Mouse (Mus musculus): ENCODE measurements around the gene Fryl. TPM values are rescaled to one million over a fixed set of nuclear protein-coding genes. Genes with fewer than 3 reads are reported as not detected.
A peak's percentile ranks its signal among the peaks of the same experiment; 100 is the strongest.
"Not testable (repeated sequence)": the region's sequence is repeated elsewhere in the genome, so short reads cannot be mapped to it uniquely, and the experiment has no call there.

Fryl gene
- total RNA-seq, 2 experiments from 2014 or later: 13.5 to 14.0 TPM

DNA sequence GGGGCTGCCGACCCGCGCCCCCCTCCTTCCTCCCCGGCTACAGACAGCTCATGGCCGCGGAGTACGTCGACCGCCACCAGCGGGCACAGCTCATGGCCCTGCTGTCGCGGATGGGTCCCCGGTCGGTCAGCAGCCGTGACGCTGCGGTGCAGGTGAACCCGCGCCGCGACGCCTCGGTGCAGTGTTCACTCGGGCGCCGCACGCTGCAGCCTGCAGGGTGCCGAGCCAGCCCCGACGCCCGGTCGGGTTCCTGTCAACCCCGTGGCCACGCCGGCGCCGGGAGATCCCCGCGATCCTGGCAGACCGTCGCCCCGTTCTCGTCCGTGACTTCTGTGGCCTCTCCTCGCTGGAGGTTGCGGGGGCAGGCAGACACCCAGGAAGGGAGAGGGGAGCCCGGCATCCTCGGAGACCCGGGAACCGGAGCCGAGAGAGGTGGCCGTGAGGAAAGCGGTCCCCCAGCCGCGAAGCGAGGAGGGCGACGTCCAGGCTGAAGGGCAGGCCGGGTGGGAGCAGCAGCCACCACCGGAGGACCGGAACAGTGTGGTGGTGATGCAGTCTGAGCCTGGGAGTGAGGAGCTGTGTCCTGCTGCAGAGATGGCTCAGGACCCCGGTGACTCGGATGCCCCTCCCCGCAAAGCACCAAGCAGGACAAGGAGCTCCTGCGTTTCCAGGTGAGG is 242.7 kb downstream of the Fryl start:
- not testable (repeated sequence) for DNase-seq (ENCODE audit: low spot score)

DNA sequence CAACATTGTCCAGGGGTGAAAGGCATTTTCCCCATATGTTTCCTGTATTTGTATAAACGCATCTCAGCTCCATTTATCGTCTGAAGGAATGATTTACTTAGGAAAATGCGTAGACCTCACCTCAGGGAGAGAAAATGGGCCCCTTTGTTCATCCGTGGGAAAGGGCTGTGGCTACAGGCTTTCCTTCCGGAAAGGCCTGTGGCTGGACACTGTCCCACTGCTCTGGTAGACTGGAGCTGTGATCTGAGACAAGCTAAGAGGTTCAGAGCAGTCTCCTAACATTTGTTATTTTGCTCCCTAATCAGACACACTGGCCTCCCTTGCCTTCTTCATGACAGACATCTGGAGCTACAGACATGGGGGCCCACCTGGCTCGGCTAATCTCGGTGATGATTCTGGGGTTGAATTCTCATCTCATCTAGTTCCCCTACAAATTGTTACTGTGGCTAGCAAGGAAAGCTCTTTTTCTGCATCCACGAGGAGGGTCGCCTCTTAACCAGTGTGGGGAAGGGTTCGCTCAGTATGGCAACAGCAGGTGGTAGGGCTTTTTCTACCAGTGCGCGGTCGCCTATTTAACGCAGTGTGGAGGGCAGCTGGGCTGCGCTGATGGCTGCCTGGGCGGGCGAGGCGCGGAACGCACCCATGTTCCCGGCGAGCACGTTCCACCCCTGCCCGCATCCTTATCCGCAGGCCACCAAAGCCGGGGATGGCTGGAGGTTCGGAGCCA is 243.4 kb downstream of the Fryl start:
- DNase-seq (ENCODE audit: low spot score): not testable (repeated sequence)

DNA sequence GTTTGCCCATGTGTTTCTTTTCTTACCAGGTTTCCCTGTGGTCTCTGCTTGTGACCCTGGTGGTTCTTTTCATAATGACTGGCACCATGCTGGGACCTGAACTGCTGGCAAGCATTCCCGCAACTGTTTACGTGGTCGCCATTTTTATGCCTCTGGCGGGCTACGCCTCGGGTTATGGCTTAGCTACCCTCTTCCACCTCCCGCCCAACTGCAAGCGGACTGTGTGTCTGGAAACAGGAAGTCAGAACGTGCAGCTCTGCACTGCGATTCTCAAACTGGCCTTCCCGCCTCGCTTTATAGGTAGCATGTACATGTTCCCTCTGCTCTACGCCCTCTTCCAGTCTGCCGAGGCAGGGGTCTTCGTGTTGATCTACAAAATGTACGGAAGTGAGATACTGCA is 244.6 kb downstream of the Fryl start:
- not testable (repeated sequence) for DNase-seq (ENCODE audit: low spot score)

DNA sequence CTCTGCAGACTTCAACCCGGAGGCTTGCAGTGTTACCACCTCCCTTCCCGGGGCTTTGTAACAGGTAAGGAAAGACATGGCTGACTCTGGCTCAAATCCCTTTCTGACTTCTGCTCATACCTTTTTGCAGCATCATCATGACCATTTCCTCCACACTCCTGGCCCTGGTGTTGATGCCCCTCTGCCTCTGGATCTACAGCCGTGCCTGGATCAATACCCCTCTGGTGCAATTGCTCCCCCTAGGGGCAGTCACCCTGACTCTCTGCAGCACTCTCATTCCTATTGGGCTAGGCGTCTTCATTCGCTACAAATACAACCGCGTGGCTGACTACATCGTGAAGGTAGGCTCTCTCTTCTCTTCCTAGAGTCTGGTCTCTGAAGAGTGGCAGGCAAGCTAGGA is 248.2 kb downstream of the Fryl start:
- DNase-seq (ENCODE audit: low spot score): peak; percentile 9

DNA sequence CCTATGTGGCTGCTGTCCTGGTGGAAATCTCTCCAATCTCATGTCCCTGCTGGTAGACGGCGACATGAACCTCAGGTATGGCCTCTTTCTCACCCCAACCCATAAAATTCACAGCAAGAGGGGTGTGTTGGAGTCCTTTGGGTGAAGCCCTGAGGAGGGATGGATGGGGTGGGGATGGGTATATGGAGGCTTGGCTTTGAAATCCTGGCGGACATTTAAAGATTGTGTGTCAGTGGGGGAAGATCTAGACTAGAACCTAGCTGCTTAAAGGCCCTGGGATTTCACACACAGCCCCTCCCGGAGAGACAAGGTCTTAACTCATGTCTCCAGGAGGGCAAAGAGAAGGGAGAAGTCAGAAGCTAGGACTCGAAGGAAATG is 248.8 kb downstream of the Fryl start:
- DNase-seq (ENCODE audit: low spot score): no peak

DNA sequence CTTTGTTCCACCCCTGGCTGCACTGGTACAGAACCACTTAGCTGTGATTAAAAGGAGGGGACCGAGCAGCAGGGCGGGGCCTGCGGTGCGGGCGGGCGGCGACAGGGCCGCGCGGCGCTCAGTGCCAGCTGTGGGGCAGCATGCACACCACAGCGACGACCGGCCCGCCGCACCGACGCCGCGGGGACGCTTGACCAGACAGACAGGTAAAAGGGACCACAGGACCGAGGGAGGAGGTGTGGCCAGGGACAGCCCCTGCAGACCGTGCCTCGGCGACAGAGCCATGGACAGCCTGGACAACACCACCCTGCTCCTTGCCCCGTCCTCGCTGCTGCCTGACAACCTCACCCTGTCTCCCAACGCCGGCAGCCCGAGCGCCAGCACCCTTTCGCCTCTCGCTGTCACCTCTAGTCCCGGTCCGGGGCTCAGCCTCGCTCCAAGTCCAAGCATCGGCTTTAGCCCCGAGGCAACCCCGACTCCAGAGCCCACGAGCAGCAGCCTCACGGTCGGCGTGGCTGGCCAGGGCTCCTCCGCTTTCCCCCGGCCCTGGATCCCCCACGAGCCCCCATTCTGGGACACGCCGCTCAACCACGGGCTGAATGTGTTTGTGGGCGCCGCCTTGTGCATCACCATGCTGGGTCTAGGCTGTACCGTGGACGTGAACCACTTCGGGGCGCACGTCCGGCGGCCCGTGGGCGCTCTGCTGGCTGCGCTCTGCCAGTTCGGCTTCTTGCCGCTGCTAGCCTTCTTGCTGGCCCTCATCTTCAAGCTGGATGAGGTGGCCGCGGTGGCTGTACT is 249.4 kb downstream of the Fryl start, which contains the start of gene Slc10a4:
TSS of gene Slc10a4 (plus strand) at position 100 of the 798 bp plus-strand sequence.
- DNase-seq (ENCODE audit: low spot score): no peak

DNA sequence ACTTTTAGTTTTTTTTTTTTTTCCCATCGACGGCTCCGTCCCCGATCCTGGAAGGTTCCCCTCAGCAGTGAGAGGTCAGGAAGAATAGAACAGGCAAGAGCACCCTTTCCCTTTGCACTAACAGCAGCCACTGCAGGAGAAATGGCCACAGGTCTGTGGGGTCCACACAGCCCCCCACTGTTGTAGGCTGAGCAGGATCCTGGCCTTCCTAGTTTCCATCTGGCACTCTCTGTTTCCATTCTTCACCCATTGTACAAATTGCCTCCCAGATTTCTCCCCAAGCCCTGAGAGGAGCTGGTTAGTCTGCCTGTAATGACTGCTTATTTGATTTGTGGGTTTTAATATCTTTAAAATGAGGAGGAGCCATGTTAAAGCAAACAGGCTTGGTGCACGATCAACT is 252.4 kb downstream of the Fryl start:
- no peak for DNase-seq (ENCODE audit: low spot score)

DNA sequence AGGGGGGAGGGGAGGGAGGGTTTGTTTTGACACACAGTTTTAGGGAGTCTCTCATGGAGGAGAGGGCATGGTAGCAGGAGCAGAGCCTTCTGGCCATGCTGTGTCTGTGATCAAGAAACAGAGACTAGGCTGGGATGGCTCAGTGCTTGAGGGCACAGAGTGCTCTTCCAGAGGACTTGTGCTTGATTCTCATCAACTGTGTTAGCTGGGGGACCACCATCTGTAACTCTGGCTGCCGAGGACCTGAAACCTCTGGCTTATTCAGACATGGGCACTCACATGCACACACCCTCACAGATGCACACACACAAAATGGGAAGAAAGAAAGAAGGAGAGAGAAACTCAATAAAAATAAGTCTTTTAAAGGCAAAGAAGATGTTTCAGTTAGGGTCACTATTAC is 257.9 kb downstream of the Fryl start:
- not testable (repeated sequence) for DNase-seq (ENCODE audit: low spot score)

DNA sequence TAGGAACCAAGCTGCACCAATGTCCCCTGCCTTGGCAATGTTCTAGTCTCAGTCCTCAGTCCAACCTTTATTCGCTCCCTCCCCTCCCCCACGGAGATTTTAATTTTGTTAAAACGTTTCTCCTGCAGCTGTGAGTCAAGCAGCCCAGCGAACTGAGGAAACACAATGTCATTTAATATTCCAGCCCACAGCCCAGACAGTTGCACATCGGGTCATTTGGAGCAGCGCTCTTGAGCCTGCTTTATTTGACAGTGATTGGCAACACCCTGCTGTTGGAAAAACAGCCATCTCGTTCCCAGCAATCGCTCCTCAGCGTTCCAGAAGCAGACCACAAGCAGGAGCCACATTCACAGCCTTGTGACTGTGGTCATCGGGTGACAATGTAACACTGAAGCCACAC is 261.0 kb downstream of the Fryl start:
- no peak for DNase-seq (ENCODE audit: low spot score)

DNA sequence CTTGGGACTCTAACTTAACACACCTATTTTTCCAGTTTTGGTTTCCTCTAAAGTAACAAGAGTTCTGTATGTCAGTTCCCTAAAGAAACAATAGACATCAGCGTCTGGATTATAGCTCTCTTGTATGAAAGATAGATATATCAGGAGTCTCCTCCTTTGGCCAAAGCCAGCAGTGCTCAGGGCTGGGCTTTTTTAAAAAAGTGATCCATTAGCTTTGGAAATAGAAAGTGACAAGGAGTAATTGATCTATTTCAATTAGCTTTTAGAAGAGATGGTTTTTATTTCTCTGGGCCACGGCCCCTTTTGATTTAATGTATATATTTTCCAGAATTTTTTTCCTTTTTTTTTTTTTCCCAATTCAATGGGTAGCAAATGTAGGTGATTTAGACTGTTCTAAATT is 261.5 kb downstream of the Fryl start:
- no peak for DNase-seq (ENCODE audit: low spot score)

DNA sequence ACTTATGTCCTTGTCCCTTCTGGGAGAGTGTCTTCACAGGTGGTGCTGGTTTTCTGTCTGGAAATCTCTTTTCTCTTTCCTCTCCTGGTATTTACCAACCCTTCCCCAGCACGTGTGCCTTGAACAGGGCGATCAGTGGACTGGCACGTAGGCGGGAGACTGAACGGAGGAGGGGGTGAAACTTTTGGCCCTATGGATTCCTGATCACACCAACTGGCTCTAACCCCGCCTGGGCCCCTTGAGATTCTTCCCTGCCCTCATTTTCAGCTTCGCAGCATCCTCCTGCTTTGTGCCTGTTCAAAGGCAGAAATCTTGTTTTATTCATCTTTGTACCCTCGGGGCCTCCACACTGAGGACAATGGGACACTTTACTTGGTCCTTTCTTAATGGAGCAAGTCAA is 262.0 kb downstream of the Fryl start:
- DNase-seq (ENCODE audit: low spot score): no peak

DNA sequence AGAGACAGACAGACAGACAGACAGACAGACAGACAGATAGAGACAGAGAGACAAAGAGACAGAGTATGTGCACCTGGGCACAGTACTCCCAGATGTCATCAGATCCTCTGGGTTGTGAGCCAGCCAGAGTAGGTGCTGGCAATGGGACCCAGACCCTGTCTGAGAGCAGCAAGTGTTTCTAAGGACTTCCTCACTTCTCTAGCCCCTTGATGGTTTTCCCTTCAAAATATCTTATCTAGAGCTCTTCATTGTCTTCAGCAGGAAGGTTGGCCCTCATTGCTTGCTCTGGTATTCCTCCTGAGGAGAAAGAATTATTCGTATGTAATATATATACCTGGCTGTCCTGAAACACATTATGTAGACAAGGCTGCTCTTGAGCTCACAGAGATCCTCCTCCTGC is 263.9 kb downstream of the Fryl start:
- DNase-seq (ENCODE audit: low spot score): no peak

DNA sequence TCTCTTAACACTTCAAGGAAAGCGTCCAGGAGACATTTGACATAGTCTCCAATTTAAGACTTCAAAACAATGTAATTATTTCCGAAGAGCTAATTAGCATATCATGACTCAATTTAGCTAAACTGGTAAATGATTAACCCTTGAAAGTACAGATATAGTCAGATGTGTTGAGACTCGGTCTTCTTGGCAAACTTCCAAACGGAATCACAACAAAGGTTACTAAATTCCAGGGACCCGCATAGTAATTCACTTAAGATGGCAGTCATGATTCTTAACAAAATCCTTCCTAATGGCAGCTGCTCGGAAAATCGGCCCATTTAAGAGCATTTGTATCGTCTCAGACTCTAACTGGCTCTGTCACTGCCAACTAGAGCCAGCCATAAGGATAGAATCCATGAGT is 266.7 kb downstream of the Fryl start:
- DNase-seq (ENCODE audit: low spot score): no peak

DNA sequence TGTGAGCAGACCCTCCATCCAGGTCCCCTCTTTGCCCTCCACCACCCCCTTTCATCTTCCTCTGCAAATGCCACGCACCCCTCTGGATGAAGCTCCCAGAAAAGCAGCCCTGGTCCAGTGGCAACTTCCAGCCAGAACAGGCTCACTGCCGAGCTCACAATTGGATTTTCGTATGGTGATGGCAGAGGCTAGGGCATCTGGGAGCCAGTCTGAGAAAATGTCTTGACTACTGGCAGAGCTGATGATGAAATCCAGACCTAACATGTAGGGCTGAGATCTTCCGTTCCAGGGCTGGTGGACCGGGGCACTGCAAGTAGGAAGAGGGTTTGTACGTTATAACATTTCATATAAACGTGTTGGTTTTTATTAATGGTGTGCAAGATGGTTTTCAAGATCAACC is 268.6 kb downstream of the Fryl start:
- no peak for DNase-seq (ENCODE audit: low spot score)

DNA sequence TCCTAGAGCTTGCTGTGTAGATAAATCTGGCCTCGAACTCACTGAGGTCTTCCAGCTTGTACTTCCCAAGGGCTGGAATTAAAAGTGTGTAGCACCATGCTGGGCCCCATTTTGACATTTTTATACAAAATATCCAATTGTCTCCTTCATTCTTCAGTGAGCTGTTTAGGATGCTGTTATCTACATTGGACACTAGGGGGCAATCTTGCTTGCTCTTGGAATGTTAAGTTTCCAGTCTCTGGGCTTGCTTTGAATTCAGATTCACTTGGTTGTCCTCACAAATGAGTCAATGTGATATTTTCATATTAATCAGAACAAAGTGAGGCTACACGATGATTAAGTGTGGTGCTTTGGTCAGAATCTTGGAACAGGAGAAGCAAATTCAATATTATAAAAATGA is 272.3 kb downstream of the Fryl start:
- DNase-seq (ENCODE audit: low spot score): peak; percentile 32

DNA sequence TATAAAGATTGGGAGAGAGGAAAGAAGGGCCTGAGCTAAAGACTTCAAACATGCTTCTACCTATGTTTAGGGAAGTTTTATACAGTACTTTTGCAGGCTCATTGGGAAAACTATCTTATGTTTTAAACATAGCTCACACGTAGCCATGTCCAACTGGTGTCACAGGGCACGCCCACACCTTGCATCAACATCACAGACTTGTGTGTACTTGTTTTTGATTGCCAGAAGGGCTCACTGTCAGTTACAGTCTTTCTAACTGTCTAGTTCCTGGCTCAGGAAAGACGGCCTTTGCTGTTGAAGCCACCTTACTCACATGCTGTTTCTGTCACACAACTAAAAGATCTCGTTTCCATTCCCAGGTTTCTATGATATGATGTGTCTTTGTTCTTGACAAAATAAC is 279.9 kb downstream of the Fryl start:
- DNase-seq (ENCODE audit: low spot score): no peak

DNA sequence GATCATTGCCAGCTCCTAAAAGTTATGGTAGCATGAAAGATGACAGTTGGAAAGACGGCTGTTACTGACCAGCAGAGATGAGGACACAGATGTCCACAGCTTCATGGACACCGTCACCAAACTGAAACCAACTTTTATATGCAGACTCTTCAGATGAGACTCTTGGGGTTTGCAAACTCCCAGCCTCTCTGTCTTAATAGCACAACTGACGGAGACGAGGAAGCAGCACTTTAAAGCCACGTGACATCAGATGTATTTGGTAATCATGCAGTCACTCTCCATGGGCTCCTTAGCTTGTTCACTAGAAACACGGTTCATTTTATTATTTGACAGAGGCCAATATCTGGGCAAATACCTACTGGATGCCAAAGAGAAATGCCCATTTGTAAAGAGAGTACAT is 280.4 kb downstream of the Fryl start:
- no peak for DNase-seq (ENCODE audit: low spot score)

DNA sequence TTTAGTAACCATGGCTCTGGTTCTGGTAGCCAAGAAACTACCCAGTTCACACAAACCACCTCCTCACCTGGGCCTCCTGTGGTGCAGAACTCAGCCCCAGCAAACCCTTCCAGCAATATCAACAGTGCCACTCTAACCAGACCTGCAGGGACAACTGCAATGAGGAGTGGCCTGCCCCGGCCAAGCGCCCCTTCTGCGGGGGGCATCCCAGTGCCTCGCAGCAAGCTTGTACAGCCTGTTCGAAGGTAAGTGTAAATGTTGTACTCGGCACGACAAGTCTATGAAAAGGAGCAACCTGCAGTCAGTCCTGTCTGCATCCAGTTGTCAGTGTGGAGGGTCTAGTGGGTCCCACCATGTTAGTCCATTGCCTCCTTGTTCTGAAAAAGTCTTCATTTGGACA is 281.8 kb downstream of the Fryl start, which contains the start of gene Gm10135:
TSS of gene Gm10135 (minus strand) at position 101 of the 400 bp plus-strand sequence.
- no peak for DNase-seq (ENCODE audit: low spot score)

DNA sequence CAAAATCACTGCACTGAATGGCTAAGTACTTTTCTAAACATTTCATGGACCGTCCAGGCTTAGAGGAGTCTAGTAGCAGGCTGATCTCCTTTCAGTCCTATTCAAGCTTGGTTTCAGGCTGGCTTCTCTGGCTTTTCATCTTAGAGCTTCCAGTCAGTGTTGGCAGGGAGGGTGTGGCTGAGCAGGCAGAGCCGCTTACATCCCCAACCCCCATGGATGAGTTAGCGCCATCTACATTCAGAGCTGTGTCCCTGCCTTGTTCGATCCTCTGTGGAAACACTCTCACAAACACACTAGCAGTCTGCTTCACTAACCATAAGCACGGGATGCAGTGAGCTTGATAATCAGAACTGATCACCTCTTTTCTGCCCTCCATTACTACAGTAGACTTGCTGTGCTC is 283.5 kb downstream of the Fryl start:
- no peak for DNase-seq (ENCODE audit: low spot score)

DNA sequence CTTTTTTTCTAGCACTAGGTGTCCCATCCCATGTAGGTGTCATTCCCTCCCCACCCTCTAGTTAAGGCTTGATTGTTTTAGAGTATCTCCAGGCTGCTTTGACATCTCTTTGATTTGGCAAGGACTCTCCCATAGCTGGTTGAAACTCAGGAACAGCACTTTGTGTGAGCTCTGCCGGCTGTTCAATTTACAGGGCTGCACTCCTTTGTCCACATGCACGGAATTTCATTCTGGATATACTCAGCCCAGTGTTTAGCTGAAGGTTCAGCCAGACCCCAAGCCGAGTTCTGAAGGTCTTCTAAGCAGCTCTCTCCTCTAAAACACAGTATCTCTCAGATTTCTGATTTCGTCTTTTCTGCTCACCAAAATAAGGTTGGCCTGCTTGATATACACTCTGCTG is 284.0 kb downstream of the Fryl start:
- no peak for DNase-seq (ENCODE audit: low spot score)

All from gastrocnemius, adult 18-20 months (tissue).